Mouse (Mus musculus): ENCODE measurements around the gene Dmap1. TPM values are rescaled to one million over a fixed set of nuclear protein-coding genes. Genes with fewer than 3 reads are reported as not detected.
A peak's percentile ranks its signal among the peaks of the same experiment; 100 is the strongest.

Gene Dmap1
- polyA plus RNA-seq, 1 experiment from 2014 or later: 59.0 TPM

DNA sequence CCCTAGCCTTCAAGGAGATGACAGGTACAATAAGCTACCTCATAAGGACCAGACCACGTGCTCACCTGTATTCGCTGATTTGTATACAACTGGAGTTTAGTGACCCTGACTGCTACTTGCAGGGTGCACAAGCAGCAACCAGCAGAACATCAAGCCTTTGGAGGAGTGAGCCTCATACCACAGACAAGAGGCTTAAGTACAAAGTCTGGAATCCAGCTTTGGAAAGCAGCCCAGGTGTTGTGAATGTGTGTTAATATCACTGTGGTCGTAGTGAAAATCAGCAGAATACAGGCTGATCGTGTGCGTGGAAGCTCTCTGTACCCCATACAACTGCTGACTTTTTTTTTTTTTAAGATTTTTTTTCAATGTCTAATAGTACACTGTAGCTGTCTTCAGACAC, 22.1 kb downstream of the Dmap1 start:
- H3K27ac ChIP-seq (ENCODE audit: low read depth, low read length): no peak overlapping the region
- no peak for DNase-seq (ENCODE audit: low spot score)
- ATAC-seq (replicated peaks; ENCODE audit: low FRiP score): no peak
- no peak overlapping the region for H3K4me3 ChIP-seq (ENCODE audit: low read depth, low read length)
- peaks cover 5% of the 10 kb centered on the region; the same call in 1 of the 2 replicates for H3K4me1 ChIP-seq (replicated peaks; ENCODE audit: control insufficient read depth, insufficient read depth, low read length)
- H3K9ac ChIP-seq (ENCODE audit: low read depth, low read length): no peak overlapping the region
- no peaks in the 10 kb centered on the region for H3K9me3 ChIP-seq (ENCODE audit: control insufficient read depth, low read length)
- H3K36me3 ChIP-seq (ENCODE audit: control insufficient read depth, insufficient read depth, low read length): no peaks in the 10 kb centered on the region
- H3K27me3 ChIP-seq (replicated peaks; ENCODE audit: control insufficient read depth, insufficient read depth, low read length): no peaks in the 10 kb centered on the region
- 95% methylated on average over 5 of the region's 5 CpGs for WGBS
- no peak overlapping the region for H3K4me2 ChIP-seq

DNA sequence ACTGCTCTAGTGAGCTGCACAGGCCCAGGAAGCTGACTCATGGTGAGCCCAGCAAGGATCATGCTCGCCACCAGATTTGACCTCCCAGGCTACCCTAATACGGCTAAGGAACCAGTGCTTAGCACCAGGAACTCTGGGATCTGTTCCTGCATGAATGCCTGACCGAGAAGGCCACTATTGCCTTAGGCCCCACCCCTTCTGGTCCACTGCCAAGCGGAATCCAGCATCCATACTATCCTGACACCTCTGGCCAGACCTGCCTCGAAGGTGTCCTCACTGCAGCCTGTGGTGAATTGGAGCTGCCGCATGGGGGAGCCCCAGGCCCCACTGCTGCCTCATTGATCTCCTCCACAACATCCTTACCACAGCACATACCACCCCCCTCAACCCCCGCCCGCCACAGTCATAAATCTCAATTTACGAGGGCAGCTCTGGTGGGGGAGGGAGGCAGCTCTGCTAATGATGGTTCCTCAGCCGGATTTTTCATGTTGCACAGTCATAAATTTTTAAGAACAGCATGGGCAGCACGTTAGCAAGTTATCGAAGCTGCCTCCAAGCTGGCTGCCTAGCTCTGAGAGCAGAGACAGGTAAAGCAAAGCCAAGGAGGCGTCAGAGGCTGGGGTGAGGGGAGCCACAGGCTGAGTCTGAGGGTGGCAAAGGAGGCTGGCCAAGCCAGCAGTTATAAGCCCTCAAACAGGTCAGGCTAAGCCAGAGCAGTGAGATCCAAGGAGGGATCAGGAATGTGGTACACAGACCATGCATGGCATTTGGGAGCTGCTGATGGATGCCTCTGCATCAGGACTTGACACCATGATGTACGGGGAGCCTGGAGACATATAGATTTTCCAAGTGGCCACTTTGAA, 23.3 kb downstream of the Dmap1 start:
- H3K9ac ChIP-seq (ENCODE audit: low read depth, low read length): no peak overlapping the region
- H3K36me3 ChIP-seq (ENCODE audit: control insufficient read depth, insufficient read depth, low read length): no peaks in the 10 kb centered on the region
- H3K4me2 ChIP-seq: no peak overlapping the region
- H3K9me3 ChIP-seq (ENCODE audit: control insufficient read depth, low read length): no peaks in the 10 kb centered on the region
- H3K27ac ChIP-seq (ENCODE audit: low read depth, low read length): no peak overlapping the region
- peak; percentile 34; the same call in 1 of the 2 replicates for ATAC-seq (replicated peaks; ENCODE audit: low FRiP score)
- H3K27me3 ChIP-seq (replicated peaks; ENCODE audit: control insufficient read depth, insufficient read depth, low read length): no peaks in the 10 kb centered on the region
- 59% methylated on average over 14 of the region's 14 CpGs for WGBS
- H3K4me3 ChIP-seq (ENCODE audit: low read depth, low read length): no peak overlapping the region
- DNase-seq (ENCODE audit: low spot score): no peak
- H3K4me1 ChIP-seq (replicated peaks; ENCODE audit: control insufficient read depth, insufficient read depth, low read length): peaks cover 5% of the 10 kb centered on the region; the same call in 1 of the 2 replicates

DNA sequence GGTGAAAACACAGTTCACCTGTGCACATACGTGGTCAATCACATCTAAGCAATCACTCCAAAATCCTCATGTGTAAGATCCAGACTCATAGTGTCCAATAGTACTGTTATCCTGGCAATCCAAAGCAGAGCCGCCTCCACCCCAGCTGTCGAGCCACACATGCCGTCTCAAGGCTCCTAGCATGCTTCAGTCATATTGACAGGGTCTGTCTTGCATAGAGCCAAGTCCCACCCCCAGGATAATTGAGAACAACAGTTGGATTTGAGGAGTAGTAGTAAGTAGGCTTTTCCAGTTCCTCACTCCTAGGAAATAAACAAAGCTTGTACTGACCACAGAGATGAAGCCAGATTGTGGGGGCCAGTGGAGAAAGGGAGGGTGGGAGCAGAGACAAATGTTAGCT, 24.4 kb downstream of the Dmap1 start:
- Histone ChIP-seq H3K27ac (ENCODE audit: low read depth, low read length) (no peak overlapping the region), H3K27me3 (replicated peaks; ENCODE audit: control insufficient read depth, insufficient read depth, low read length) (no peaks in the 10 kb centered on the region), H3K9me3 (ENCODE audit: control insufficient read depth, low read length) (no peaks in the 10 kb centered on the region), H3K4me1 (replicated peaks; ENCODE audit: control insufficient read depth, insufficient read depth, low read length) (peaks cover 7% of the 10 kb centered on the region), H3K9ac (ENCODE audit: low read depth, low read length) (no peak overlapping the region), H3K36me3 (ENCODE audit: control insufficient read depth, insufficient read depth, low read length) (no peaks in the 10 kb centered on the region), H3K4me3 (ENCODE audit: low read depth, low read length) (no peak overlapping the region), H3K4me2 (no peak overlapping the region)
- ATAC-seq (replicated peaks; ENCODE audit: low FRiP score): no peak
- no peak for DNase-seq (ENCODE audit: low spot score)
- 84% methylated on average over 4 of the region's 4 CpGs for WGBS

DNA sequence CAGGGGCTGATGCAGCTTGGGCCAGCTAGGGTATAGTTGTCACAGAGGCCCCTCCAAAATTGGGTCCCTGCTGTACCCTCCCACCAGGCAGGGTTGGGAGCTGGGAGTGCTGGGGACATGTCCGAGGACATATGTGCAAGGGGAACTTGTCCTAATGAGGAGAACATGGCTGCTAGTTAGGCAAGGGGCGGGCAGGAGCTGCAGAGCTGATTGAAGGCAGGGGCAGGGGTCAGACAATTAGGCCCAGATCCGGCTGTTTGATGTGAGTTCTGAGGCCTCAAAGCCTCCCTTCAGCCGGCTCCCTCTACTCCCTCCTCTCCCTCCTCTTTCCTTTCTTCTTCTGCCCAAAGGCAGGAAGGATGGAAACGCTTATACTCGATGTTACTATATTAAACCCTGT, 25.1 kb downstream of the Dmap1 start:
- DNase-seq (ENCODE audit: low spot score): no peak

DNA sequence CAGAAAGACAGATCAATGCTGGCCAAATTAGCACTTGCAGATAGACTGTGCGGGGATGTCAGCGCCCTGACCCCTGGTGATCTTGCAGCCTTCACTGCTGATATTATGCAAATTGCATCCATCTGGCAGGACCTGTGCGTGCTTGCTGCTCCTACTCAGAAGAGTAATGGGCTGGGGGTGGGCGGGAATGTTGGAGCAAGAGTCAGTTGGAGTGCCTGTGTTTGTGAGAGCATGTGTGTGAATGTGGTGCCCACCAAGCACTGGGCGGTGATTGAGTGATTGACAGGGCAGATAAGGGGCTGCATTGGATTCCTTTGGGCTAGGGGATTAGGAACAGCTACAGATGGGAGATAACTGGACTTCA, 26.6 kb downstream of the Dmap1 start:
- no peak overlapping the region for H3K4me2 ChIP-seq
- ATAC-seq (replicated peaks; ENCODE audit: low FRiP score) (no peak), DNase-seq (ENCODE audit: low spot score) (no peak)
- H3K4me3 ChIP-seq (ENCODE audit: low read depth, low read length): no peak overlapping the region
- no peak overlapping the region for H3K9ac ChIP-seq (ENCODE audit: low read depth, low read length)
- no peaks in the 10 kb centered on the region for H3K9me3 ChIP-seq (ENCODE audit: control insufficient read depth, low read length)
- no peak overlapping the region for H3K27ac ChIP-seq (ENCODE audit: low read depth, low read length)
- no peaks in the 10 kb centered on the region for H3K27me3 ChIP-seq (replicated peaks; ENCODE audit: control insufficient read depth, insufficient read depth, low read length)
- peaks cover 16% of the 10 kb centered on the region for H3K4me1 ChIP-seq (replicated peaks; ENCODE audit: control insufficient read depth, insufficient read depth, low read length)
- H3K36me3 ChIP-seq (ENCODE audit: control insufficient read depth, insufficient read depth, low read length): no peaks in the 10 kb centered on the region
- WGBS: 39% methylated on average over 5 of the region's 5 CpGs

More for the DNA sequence above, 25.1 kb downstream of the Dmap1 start:
- Histone ChIP-seq H3K36me3 (ENCODE audit: control insufficient read depth, insufficient read depth, low read length) (no peaks in the 10 kb centered on the region), H3K9me3 (ENCODE audit: control insufficient read depth, low read length) (no peaks in the 10 kb centered on the region), H3K4me3 (ENCODE audit: low read depth, low read length) (no peak overlapping the region), H3K4me2 (no peak overlapping the region), H3K9ac (ENCODE audit: low read depth, low read length) (no peak overlapping the region), H3K4me1 (replicated peaks; ENCODE audit: control insufficient read depth, insufficient read depth, low read length) (peaks cover 14% of the 10 kb centered on the region), H3K27ac (ENCODE audit: low read depth, low read length) (no peak overlapping the region), H3K27me3 (replicated peaks; ENCODE audit: control insufficient read depth, insufficient read depth, low read length) (no peaks in the 10 kb centered on the region)
- WGBS: 57% methylated on average over 6 of the region's 6 CpGs
- ATAC-seq (replicated peaks; ENCODE audit: low FRiP score): no peak

DNA sequence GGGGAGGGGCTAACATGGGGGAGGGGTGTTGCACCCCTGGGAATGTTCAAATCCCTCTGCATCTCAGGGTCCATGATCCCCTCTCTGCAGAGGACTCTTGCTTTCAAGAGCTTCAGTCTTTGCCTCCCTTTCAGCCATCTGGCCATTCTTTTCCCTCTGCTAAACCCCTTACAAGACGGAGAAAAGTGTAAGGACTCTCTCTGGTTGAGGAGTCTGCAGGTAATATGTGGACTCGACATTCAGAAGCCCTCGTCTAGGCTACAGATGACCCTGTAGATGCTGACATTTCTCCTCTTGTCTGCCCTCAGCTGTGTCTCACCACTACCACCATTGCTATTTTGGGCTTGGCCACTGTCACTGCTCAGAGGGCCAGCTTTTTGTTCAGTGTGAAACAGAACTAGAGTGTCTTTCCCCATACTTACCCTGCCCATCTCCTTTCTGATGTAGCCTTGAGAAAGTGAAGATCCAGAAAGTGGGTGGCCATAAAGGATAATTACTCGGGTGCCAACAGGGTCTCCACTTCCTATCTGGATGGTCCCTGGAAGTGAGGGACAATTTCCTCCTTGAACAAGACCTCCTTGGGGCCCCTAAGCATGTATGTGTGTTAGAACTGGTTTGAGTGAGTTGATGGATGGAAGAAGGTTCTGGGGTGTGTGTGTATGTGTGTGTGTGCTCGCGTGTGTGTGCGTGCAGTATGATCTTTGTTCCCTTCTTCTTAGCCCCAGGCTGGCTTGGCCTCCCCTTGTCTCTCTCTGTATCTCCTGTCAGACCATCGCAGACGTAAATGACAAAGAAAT, 27.2 kb downstream of the Dmap1 start:
- DNase-seq (ENCODE audit: low spot score) (no peak), ATAC-seq (replicated peaks; ENCODE audit: low FRiP score) (no peak)
- no peaks in the 10 kb centered on the region for H3K9me3 ChIP-seq (ENCODE audit: control insufficient read depth, low read length)
- no peaks in the 10 kb centered on the region for H3K36me3 ChIP-seq (ENCODE audit: control insufficient read depth, insufficient read depth, low read length)
- 60% methylated on average over 9 of the region's 9 CpGs for WGBS
- no peaks in the 10 kb centered on the region for H3K27me3 ChIP-seq (replicated peaks; ENCODE audit: control insufficient read depth, insufficient read depth, low read length)
- no peak overlapping the region for H3K27ac ChIP-seq (ENCODE audit: low read depth, low read length)
- no peak overlapping the region for H3K9ac ChIP-seq (ENCODE audit: low read depth, low read length)
- H3K4me1 ChIP-seq (replicated peaks; ENCODE audit: control insufficient read depth, insufficient read depth, low read length): peaks cover 16% of the 10 kb centered on the region
- H3K4me2 ChIP-seq: no peak overlapping the region
- no peak overlapping the region for H3K4me3 ChIP-seq (ENCODE audit: low read depth, low read length)

DNA sequence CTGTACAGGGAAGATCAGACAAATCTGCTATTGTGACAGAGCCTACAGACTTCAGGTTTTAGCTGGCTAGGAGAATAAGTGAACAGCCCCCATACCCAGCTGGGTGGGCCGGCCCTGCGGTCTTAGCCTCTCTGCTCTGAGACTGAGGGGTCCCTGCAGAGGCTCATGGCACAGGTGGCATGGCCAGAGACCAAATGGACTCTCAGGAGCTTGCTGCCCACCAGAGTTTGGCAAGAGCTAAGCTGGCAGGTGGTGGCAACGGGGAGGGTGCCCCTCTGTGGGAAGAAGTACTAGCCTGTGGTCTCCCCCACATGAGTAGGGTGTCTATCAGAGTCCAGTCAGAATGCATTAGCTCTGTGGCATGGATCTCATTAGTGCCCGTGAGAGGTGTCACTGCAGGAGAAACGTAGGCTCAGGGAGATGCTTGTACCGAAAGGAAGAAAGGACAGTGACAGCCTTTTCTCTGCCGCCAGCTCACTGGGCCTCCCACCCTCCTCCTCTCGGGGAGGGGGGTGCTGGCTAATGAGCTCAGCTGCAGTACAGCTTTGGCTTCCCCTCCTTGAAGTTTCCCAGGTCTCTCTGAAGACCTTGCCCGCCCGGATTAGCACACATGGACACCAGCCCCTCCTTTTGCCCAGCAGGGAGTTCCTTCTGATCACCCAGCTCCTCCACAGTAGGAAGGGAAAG, 27.9 kb downstream of the Dmap1 start:
- Histone ChIP-seq H3K4me2 (no peak overlapping the region), H3K27ac (ENCODE audit: low read depth, low read length) (no peak overlapping the region), H3K27me3 (replicated peaks; ENCODE audit: control insufficient read depth, insufficient read depth, low read length) (no peaks in the 10 kb centered on the region), H3K4me3 (ENCODE audit: low read depth, low read length) (no peak overlapping the region), H3K9ac (ENCODE audit: low read depth, low read length) (no peak overlapping the region), H3K9me3 (ENCODE audit: control insufficient read depth, low read length) (no peaks in the 10 kb centered on the region), H3K36me3 (ENCODE audit: control insufficient read depth, insufficient read depth, low read length) (no peaks in the 10 kb centered on the region), H3K4me1 (replicated peaks; ENCODE audit: control insufficient read depth, insufficient read depth, low read length) (peaks cover 16% of the 10 kb centered on the region)
- ATAC-seq (replicated peaks; ENCODE audit: low FRiP score): no peak
- DNase-seq (ENCODE audit: low spot score): no peak
- WGBS: 53% methylated on average over 10 of the region's 10 CpGs

DNA sequence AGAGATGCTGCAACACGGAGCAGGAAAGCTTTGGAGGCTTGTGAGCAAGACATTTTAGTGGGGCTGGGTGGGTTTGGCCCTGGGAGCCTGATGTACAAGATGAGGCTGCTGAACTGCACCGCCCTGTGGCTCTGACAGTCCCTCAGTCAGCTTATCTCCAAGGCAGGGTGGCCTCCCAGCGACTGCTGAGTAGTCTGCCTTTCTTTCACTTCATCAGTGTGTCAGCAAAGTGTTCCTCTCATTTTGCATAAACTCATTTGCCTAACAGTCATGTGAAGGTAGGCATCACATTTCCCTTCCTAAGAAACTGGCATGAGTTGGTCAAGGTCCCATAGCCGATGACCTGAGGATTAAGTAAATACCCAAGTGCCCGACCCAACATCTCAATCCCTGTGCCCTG, 29.3 kb downstream of the Dmap1 start:
- Histone ChIP-seq H3K4me1 (replicated peaks; ENCODE audit: control insufficient read depth, insufficient read depth, low read length) (peaks cover 16% of the 10 kb centered on the region), H3K9me3 (ENCODE audit: control insufficient read depth, low read length) (no peaks in the 10 kb centered on the region), H3K9ac (ENCODE audit: low read depth, low read length) (no peak overlapping the region), H3K27me3 (replicated peaks; ENCODE audit: control insufficient read depth, insufficient read depth, low read length) (no peaks in the 10 kb centered on the region), H3K4me2 (no peak overlapping the region), H3K27ac (ENCODE audit: low read depth, low read length) (no peak overlapping the region), H3K36me3 (ENCODE audit: control insufficient read depth, insufficient read depth, low read length) (no peaks in the 10 kb centered on the region), H3K4me3 (ENCODE audit: low read depth, low read length) (no peak overlapping the region)
- 40% methylated on average over 5 of the region's 5 CpGs for WGBS
- DNase-seq (ENCODE audit: low spot score) (no peak), ATAC-seq (replicated peaks; ENCODE audit: low FRiP score) (peak; percentile 77)

Measured in liver, embryonic 11.5 days (tissue).